Mouse (Mus musculus): ENCODE measurements around the gene Gadl1.

Gene Gadl1

DNA sequence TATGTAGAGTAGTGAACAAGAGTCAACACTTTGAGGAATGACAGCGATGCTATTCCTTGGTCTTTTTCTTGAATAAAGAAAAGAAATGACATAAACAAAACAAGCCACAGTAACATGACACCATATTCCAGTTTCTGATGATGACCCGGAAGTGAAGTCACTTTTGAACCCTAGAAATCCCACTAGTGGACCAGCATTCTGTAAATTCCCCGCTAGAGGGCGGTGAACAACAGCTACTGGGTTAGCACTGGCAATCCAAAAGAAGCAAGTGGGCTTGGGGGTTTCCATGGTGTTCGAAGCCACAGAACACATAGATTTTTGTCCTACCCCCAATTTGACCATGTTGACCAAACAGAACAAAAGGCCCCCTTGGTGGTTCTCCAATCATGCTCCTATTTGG, 178.6 kb downstream of the Gadl1 start:
- DNase-seq (ENCODE audit: low read depth, low spot score), result no peak

DNA sequence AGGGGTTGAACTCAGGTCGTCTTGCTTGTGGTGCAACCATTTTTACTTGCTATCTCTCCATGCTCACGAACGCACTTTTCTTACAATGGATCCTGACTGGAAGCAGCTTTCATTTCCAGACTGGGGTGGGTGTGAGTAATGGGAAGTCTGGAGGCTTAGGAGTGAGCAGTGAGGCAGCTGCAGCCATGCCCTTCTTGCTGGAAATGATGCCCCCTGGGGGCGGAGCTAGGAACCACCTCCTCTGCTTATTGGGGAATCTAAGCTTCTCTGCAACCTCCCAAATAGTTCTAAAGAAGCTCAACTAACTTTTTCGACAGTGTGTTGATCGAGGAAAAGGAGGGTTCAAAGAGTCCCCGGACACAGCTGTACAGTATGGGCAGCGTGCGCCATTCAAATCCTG, 179.7 kb downstream of the Gadl1 start:
- no peak for DNase-seq (ENCODE audit: low read depth, low spot score)

DNA sequence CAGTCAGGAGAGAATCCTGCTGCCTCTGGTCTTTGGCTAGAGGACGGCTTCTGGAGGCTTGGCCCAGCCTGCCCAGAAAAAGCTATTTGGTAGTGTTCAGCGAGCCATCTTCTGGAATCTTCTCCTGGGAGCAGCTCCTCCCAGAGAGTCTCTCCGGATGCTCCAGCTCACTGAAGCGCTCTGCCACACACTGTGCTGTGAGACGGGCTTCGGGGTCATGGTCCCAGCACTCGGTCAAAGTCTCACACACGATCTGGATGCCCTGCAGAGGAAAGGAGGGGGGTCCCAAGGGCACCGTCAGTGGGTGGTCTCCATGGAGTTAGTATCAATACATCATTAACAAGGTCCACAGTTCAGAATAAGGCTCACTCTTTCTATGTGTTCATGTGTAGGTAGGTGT, 181.0 kb downstream of the Gadl1 start:
- no peak for DNase-seq (ENCODE audit: low read depth, low spot score)

DNA sequence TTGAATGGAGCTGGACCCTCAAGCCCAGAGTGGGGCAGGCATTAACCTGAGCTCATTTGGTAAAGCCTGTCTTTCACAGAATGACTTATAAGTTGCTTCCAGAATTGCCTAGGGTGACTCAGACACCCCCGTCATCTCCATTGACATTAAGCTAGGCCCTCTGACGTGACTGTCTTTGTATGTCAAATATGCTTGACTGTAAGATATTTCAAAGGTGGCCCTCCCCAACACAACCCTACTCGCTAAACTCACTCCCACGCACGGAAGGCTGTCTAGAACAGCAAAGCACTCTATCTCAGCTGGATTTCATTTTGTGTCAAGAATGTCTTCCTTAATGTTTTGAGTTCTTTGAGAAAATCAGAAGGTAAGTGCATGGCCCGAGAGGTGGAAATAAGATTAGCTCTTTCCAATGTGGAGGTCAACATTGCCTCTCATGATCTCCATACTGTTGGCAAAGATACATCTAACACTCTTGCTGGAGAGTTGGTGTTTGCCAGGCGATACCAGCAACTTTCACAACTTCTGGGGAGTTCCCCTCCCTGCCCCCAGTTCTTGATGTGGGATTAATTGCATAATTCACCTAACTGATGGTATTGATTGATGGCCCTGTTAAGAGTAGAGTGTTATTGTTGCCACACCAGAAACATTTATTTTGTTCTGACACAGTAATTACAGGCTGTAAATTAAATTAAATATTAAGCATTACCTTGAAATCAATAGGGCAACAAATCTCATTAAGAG, 182.0 kb downstream of the Gadl1 start:
- no peak for DNase-seq (ENCODE audit: low read depth, low spot score)

DNA sequence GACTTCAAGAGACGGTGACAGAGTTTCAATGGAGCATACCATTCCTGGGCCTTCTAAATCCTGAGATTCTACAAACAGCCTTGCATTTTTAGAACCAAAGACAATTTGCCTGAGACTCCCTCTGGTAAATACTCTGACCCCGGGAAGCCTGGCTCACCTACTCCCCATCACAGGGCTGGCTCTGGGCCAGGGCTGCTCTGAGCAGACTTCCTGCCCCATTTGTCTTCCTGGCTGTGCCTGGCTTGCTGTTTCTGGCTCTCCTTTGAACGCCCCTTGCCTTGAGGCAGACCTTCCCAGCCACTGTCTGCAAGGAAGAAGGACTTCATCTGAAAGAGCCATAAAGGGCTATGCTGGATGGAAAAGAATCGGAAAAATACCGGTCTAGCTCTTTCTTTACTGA, 182.7 kb downstream of the Gadl1 start:
- no peak for DNase-seq (ENCODE audit: low read depth, low spot score)

DNA sequence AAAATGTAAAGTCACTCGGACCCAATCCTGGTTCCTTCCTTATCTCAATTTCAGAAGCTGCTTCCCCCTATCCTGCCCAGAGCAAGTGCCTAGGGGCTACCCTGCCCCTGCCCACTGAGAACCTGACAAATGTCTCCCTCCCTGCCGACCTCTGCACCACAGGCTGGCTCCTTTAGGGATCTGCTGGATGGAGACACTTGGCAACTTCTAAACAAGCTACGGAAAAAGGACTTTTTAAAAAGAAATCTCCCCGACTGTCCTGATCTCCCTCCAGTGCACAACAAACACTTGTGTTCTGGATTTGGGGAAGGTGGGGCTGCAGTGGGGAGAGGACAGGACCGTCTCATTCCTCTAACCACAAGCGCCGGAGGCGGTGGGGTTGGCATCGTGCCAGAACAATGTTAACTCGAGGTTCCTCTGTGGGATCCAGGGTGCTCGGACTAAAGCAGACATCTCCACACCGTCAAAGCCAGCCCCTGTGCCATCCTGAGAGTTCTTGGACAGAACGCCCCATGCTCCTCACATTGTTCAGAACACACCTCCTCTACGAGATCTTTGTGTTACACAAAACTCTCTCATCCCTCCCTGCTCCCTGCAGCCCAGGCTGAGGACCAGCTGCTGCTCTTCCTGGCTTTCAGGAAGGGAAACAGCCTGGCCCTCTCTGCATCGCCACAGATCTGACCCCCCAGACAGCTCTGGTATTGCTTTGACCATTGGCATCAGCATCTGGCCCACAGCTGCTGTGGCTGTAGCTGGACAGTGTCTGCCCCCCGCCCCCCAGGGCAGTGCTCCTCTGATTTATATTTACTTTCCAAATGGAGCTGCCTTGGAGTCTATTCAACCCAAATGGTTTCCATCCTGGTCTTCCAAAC, 189.7 kb downstream of the Gadl1 start:
- DNase-seq (ENCODE audit: low read depth, low spot score), result no peak

DNA sequence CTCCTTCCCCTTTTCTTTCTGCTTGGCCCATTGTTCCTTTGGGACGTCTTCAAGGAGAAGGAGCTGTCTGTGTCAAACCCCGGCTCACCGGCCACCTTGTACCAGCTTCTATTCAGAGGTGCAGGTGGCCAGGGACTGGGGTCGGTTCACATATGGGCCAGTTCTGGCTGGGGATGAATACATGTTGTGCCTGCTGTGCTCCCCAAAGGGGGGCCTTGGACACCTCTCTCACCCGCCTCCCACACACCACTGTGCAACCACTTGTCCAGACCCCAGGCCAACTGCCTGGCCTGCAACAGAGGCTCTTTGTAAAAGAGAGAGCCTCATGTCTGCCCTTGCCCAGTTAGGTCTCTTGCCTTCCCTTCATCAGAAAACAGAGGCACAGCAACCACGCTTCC, 190.3 kb downstream of the Gadl1 start:
- no peak for DNase-seq (ENCODE audit: low read depth, low spot score)

DNA sequence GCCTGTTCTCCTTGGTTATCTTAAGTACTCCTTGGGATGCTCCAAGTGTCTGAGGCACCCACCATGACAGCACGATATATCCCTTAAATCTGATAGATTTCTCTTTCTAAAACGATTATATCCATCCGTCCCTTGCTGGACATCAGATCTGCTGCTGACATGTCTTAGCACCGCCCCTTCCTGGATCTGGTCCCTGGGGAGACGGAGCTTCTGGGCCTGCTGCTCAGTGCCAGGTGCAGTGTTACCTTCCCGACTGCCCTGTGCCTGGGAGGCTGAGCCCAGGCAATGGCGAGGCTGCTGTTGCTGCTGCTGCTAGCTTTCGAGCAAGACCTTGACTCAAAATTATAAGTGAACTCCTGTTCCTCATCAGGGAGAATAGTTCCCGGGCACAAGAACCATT, 190.8 kb downstream of the Gadl1 start:
- DNase-seq (ENCODE audit: low read depth, low spot score), result no peak

DNA sequence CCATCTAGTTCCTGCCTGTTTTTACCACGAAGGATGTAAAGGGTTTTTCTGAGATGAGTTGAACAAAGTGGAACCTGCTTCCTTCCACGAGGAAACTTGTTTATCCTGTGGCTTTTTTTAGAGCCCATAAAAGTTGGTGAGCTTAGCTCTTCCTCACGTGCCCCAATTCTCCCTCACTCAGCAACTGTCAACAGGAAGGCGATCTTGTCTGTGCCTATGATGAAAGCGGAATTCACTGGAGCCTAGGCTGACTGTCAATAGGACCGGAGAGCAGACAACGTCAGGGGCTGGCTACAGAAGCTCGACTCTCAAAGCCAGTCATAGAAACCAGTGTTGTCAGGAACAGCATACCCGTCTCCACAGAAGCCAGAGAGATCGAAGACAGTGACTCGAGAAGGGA, 192.6 kb downstream of the Gadl1 start:
- no peak for DNase-seq (ENCODE audit: low read depth, low spot score)

DNA sequence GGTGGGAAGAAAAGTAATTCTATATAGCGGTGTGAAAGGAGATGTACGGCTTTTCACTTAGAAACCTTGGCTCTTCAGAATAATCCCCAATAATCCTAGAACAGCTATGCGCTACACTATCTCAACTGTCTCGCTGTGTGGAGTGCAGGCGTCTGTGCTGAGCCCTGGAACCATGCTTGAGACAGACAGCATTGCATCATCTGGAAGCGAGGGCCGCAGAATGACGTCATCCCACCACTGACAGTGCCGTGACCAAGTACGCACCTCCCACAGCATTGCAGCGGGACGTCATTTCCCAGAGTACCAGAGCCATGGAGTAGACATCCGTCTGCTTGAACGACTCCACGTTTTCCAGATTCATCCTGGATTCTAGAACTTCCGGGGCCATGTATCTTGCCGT, 195.5 kb downstream of the Gadl1 start:
- no peak for DNase-seq (ENCODE audit: low read depth, low spot score)

DNA sequence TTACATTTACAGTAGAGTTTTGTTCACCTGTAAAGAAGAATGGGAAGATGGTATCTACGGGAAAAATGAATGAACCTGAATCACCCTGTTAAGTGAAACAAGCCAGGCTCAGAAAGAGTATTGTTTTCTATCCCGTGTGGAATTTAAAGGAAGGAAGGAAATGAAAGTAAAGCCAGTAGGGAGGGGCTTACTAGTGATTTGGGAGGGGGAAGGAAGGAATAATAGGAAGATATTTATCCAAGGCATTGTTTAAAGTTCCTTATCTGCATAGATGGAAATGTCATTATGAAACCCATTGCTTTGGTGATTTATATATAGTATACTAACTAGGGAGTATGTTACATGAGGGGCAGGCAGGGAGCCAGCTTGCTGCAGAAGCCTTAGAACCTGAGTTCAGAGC, 199.5 kb downstream of the Gadl1 start:
- DNase-seq (ENCODE audit: low read depth, low spot score), result no peak

DNA sequence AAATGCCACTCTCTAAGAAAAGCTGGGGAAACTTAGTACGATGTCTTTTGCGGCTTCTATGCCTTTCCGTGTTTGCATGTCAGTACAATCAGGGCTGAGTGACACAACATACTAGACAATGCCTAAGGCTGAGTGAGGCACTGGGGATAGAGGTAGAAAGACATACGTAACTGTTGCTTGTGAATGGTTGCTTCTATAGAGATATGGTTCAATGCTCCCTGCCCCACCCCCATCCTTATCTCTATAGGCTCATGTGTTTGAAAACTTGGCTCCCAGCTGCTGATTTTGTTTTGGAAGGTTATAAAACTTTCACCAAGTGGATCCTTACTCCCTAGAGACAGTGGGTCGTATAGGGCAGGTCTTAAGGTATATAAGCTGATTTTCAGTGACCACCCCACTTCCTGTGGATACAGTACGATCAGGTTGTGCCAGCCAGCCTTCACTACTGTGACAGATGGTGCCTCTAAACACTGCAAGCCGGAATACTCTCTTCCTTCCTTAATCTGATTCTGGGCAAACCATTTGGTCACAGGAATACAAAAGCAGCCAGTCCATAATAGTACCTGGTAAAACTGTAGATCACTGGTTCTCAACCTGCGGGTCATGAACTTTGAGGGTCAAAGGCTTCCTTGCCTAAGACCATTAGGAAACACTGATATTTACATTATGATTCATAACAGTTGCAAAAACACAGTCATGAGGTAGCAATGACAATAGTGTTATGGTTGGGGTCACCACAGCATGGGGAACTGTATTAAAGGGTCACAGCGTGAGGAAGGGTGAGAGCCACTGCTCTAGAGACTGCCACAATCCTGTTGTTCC, 202.1 kb downstream of the Gadl1 start:
- DNase-seq (ENCODE audit: low read depth, low spot score), result no peak

DNA sequence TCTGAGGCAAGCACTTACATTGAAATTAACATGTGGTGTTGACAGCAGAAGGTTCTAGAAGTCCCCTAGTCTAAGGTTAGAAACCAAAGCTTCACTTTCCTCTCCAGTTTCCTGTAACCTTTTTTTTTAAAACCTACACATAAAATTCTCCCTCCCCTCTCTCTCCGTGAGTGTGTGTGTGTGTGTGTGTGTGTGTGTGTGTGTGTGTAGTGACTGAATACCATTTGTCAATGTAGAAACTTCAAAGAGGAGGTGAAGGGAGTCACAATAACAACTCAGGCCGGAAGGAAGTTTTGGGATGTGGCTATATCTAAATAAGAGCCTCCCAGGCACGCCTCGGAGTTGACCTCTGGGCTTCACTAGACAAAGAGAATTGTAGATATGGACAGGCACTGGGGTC, 205.1 kb downstream of the Gadl1 start:
- DNase-seq (ENCODE audit: low read depth, low spot score), result no peak

DNA sequence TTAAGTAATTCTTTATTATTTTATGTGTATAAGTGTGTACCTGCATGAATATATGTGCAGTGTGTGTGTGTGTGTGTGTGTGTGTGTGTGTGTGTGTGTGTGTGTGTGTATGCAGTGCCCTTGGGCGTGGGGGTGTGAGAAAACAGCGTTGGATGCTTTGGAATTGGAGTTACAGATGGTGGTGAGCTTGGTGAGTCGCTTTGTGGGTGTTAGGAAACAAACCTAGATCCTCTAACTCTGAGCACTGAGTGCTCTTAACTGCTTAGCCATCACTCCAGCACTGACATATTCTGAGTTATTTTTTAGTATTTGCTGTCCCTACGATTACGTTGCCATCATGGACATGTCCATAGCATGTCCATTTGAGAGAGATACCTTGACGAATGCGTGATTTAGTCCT, 206.6 kb downstream of the Gadl1 start:
- no peak for DNase-seq (ENCODE audit: low read depth, low spot score)

DNA sequence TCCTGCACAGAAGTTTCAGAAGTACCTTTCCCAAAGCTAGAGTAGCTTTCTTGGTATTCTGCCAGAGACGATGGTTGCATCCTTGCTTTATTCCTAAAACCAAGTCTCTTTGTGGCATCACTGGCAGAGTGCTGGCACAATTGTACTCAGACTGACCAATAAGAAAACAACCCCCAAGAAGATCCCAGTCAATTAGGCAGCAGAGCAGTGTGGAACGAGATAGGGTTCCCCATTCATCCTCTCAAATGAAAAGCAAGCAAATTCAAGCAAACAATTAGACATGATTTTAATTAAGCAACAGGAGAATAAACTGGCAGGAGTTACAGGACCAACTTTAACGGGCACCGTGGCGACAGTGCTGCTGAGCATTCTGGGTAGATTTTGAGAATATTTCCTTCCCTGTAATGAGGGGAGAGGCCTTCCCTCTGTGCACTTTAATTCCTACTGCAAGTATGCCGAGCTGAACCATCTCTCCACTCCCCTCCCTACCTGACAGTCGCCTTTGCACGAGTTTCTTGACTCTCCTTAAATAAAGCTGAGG, 209.1 kb downstream of the Gadl1 start:
- no peak for DNase-seq (ENCODE audit: low read depth, low spot score)

DNA sequence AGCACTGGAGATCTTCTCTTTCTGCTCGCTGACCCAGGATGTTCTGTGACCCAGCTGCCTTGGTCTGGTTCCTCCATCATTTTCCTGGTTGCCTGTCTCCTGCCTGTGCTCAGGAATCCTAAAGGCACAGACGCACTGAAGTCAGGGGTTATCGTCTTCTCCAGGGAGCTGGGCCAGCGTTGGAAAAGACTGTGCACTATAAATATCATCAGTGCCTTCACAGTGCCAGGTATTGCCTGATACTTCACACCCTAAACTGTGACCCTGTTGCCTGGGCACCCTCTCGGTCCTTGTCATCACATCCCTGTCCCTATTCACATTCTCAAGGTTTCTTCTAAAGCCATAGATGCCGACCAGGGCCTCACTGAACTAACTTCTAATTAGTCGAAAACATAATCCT, 210.7 kb downstream of the Gadl1 start:
- DNase-seq (ENCODE audit: low read depth, low spot score), result no peak

DNA sequence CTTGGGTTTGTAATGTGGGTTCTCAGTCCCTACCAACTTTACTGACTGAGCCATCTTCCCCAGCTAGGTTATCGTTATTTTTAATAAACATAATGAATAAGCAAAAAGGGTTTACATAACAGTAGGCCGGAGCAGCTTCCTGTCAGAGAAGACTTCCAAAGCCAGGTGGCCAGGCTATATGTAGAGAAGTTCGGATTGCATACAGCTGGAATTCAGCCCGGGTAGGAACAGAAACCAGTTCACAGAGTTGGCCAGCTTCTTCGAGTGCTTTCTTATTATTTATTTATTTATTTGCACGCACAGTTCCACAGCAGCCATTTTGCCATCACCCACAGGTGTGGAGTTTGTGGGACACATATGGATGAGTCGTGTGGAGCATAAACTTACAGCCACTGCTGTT, 212.2 kb downstream of the Gadl1 start:
- no peak for DNase-seq (ENCODE audit: low read depth, low spot score)

DNA sequence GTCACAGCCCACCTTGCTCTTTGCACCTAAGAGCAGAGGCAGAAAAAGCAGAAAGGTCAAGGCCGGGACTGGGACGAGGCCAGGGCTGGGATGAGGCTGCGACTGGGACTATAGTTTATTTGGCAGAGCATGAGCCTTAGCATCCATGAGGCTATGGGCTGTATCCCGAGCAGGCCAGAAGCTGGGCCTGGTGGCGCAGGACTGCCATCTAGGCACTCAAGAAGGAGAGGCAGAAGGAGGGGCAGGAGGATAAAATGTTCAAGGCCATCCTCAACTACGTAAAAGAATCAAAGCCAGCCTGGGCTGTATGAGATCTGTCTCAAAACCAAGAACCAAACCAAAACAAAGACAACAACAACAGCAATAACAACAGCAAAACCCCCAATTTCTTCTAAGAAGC, 213.3 kb downstream of the Gadl1 start:
- DNase-seq (ENCODE audit: low read depth, low spot score), result no peak

DNA sequence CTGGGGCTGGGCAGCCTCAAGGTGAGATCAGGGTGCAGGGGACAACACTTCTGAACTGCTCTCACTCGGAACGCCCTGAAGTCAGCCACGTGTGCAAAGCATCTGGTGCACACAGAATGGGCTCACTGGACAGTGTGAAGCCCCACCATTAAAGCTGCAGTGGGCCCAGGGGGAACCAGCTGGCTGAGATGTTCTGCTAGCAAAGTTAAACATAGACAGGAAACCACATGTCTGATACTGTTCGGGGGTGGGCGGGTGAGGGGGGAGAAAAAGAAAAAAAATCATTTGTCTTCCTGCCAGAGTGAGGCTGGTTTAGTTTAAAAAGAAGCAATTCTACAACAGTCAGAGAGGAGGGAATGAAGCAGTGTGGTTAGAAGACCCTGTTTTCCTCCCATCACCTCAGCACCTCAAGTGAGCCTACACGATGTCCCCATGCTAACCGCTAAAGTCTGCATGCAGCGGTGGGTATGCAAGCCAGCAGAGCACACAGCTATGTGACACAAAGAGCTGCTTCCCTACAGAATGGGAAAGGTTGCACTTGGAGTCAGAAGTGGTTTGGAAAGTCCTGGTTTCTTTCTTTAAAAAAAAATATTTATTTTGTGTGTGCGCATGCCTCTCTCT, 213.8 kb downstream of the Gadl1 start:
- no peak for DNase-seq (ENCODE audit: low read depth, low spot score)

All from telencephalon, adult 2 months (tissue).